Comparison of ENCODE assay signal across 20 mouse cellular contexts in genomic region chr5:117457583-117457982, GRCm38 (mm10).
"Had no signal": no experiment of that assay in that cellular context is flagged by ENCODE, and none has a peak within 500 bp of the region (broad histone marks: within the 10 kb centered on the region; RNA-seq: fewer than 3 reads in every experiment).

No protein-coding gene starts in this region.

- H3K27me3 ChIP-seq: lung, embryonic 15.5 days; midbrain, embryonic 12.5 days; midbrain, embryonic 15.5 days; neural tube, embryonic 12.5 days; neural tube, embryonic 15.5 days; stomach, embryonic 15.5 days had no signal

- H3K36me3 ChIP-seq: lung, embryonic 15.5 days; midbrain, embryonic 12.5 days; midbrain, embryonic 15.5 days; neural tube, embryonic 12.5 days; neural tube, embryonic 15.5 days; stomach, embryonic 15.5 days had no signal

- H3K27ac ChIP-seq: kidney, postnatal 0 days; layer of hippocampus, adult 2 months; left cerebral cortex, adult 2 months; lung, embryonic 15.5 days; midbrain, embryonic 12.5 days; midbrain, embryonic 15.5 days; neural tube, embryonic 12.5 days; neural tube, embryonic 15.5 days; stomach, embryonic 15.5 days had no signal

- H3K9ac ChIP-seq: lung, embryonic 15.5 days; midbrain, embryonic 12.5 days; midbrain, embryonic 15.5 days; neural tube, embryonic 12.5 days; neural tube, embryonic 15.5 days; stomach, embryonic 15.5 days had no signal

- DNase-seq: kidney, adult 2 months; kidney, postnatal 25 days; layer of hippocampus, postnatal 36 days; lung, adult 18-20 months; lung, postnatal 10 days; lung, postnatal 36 days; right cerebral cortex, postnatal 25 days; spleen, adult 18-20 months; thymus, postnatal 36 days had no signal

- H3K4me3 ChIP-seq: layer of hippocampus, adult 2 months; left cerebral cortex, adult 2 months; lung, embryonic 15.5 days; megakaryocyte, embryonic 14.5 days; midbrain, embryonic 12.5 days; midbrain, embryonic 15.5 days; neural tube, embryonic 12.5 days; neural tube, embryonic 15.5 days; stomach, embryonic 15.5 days had no signal

- H3K4me1 ChIP-seq: lung, embryonic 15.5 days; megakaryocyte, embryonic 14.5 days; midbrain, embryonic 15.5 days; neural tube, embryonic 12.5 days; neural tube, embryonic 15.5 days; stomach, embryonic 15.5 days had no signal

- H3K4me2 ChIP-seq: lung, embryonic 15.5 days; midbrain, embryonic 12.5 days; midbrain, embryonic 15.5 days; neural tube, embryonic 12.5 days; neural tube, embryonic 15.5 days; stomach, embryonic 15.5 days had no signal

- ATAC-seq: intestine, postnatal 0 days; midbrain, embryonic 15.5 days had no signal

- H3K9me3 ChIP-seq: lung, embryonic 15.5 days; midbrain, embryonic 15.5 days; neural tube, embryonic 15.5 days; stomach, embryonic 15.5 days had no signal
